Mouse (Mus musculus) bone marrow, adult 2 months (tissue): ENCODE data around the gene 4931406C07Rik.

Experiments used
- CTCF ChIP-seq: fragments of 200-500 bp; IDR thresholded peaks from 2 replicates; pipeline ENCODE4 v1.5.1; 2011; ENCODE audit warnings: low read length, control low read depth; ENCODE audit not compliant: control insufficient read depth, insufficient read depth
- POLR2A ChIP-seq: fragments of 200-500 bp; IDR thresholded peaks from 2 replicates; pipeline ENCODE4 v1.6.1; 2011; ENCODE audit warnings: low read depth, mild to moderate bottlenecking, control low read depth, low read length, borderline replicate concordance; ENCODE audit not compliant: control insufficient read depth

GRCm38 (mm10) chr9:15312054-15312735 is 5.9 kb upstream of the 4931406C07Rik start:
- TF ChIP-seq CTCF: no peak
- no peak for TF ChIP-seq POLR2A
